Mouse (Mus musculus): ENCODE measurements around the gene Atf5. TPM values are rescaled to one million over a fixed set of nuclear protein-coding genes. Genes with fewer than 3 reads are reported as not detected.

The Atf5 gene
- polyA plus RNA-seq, 1 experiment from 2014 or later, result 2.7 TPM

DNA sequence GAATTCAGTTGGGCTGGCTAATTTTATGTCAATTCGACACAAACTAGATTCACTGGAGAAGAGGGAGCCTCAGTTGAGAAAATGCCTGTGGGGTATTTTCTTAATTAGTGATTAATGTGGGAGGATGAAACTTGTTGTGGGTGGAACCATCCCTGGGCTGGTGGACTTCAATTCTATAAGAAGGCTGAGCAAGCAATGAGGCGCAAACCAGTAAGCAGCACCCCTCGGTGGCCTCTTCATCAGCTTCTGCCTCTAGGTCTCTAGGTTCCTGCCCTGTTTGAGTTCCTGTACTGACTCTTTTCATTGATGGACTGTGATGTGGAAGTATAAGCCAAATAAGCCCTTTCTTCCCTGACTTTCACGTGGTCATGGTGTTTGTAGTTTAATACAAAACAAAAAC is 6.1 kb downstream of the Atf5 start:
- no peak overlapping the region for H3K9ac ChIP-seq (ENCODE audit: low read depth, low read length)
- 80% methylated on average over 4 of the region's 4 CpGs for WGBS
- H3K4me3 ChIP-seq (ENCODE audit: low read length), result no peak overlapping the region
- H3K4me2 ChIP-seq (ENCODE audit: low read length), result no peak overlapping the region
- no peaks in the 10 kb centered on the region for H3K36me3 ChIP-seq (ENCODE audit: control insufficient read depth, insufficient read depth, low read length)
- no peak overlapping the region for H3K27ac ChIP-seq (ENCODE audit: low read depth, low read length)
- no peak for ATAC-seq
- peaks cover 6% of the 10 kb centered on the region for H3K4me1 ChIP-seq (ENCODE audit: control insufficient read depth, insufficient read depth, low read depth, low read length)
- no peaks in the 10 kb centered on the region for H3K9me3 ChIP-seq (ENCODE audit: control insufficient read depth, low read length)
- no peaks in the 10 kb centered on the region for H3K27me3 ChIP-seq (replicated peaks; ENCODE audit: control insufficient read depth, insufficient read depth, low read length)

DNA sequence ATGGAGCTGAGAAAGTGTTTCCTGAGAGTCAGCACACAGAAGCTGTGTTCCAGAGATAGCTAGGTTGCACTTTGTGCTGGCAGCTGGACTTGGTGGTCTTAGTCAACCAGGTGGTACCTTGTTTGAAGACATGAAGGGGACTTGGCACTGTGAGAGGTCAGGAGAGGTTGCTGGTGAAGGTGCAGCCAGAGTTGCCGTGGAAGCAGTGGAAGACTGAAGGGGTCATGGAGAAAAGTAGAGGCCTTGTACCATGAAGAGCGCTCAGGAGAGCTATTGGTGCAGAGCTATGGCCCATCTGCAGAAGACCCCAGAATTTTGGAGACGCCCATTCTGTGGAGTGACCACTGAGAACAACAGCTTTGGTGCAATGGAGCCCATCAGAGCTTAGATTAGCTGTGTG is 7.0 kb downstream of the Atf5 start:
- H3K27ac ChIP-seq (ENCODE audit: low read depth, low read length), result no peak overlapping the region
- H3K9me3 ChIP-seq (ENCODE audit: control insufficient read depth, low read length), result no peaks in the 10 kb centered on the region
- 94% methylated on average over 3 of the region's 3 CpGs for WGBS
- H3K27me3 ChIP-seq (replicated peaks; ENCODE audit: control insufficient read depth, insufficient read depth, low read length), result no peaks in the 10 kb centered on the region; the same call in 1 of the 2 replicates
- H3K9ac ChIP-seq (ENCODE audit: low read depth, low read length), result no peak overlapping the region
- H3K4me2 ChIP-seq (ENCODE audit: low read length), result no peak overlapping the region
- H3K4me1 ChIP-seq (ENCODE audit: control insufficient read depth, insufficient read depth, low read depth, low read length), result no peaks in the 10 kb centered on the region
- H3K4me3 ChIP-seq (ENCODE audit: low read length), result no peak overlapping the region
- H3K36me3 ChIP-seq (ENCODE audit: control insufficient read depth, insufficient read depth, low read length), result no peaks in the 10 kb centered on the region
- no peak for ATAC-seq

DNA sequence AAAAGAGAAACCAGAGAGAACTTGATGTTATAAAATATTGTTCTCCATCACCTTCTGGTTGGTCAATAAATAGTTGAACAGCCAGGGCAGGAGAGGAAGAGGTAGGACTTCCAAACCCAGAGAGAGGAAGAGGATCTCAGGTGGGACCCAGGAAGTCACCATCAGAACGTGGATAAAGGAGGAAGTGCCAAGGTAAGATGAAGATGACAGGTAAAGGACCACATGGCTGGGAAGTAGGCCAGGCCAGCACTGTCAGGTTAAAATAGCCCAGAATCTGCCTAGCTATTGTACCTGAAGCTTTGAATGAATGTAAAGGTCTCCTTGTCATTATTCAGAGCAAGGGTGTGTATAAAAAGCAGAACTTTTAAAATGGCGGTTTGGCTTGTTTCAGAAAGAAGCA is 7.5 kb downstream of the Atf5 start:
- Histone ChIP-seq H3K4me3 (ENCODE audit: low read length) (no peak overlapping the region), H3K4me1 (ENCODE audit: control insufficient read depth, insufficient read depth, low read depth, low read length) (no peaks in the 10 kb centered on the region), H3K27me3 (replicated peaks; ENCODE audit: control insufficient read depth, insufficient read depth, low read length) (no peaks in the 10 kb centered on the region; the same call in 1 of the 2 replicates), H3K36me3 (ENCODE audit: control insufficient read depth, insufficient read depth, low read length) (no peaks in the 10 kb centered on the region), H3K27ac (ENCODE audit: low read depth, low read length) (no peak overlapping the region), H3K9me3 (ENCODE audit: control insufficient read depth, low read length) (no peaks in the 10 kb centered on the region), H3K4me2 (ENCODE audit: low read length) (no peak overlapping the region), H3K9ac (ENCODE audit: low read depth, low read length) (no peak overlapping the region)
- 95% methylated on average over 2 of the region's 2 CpGs for WGBS
- ATAC-seq, result no peak

DNA sequence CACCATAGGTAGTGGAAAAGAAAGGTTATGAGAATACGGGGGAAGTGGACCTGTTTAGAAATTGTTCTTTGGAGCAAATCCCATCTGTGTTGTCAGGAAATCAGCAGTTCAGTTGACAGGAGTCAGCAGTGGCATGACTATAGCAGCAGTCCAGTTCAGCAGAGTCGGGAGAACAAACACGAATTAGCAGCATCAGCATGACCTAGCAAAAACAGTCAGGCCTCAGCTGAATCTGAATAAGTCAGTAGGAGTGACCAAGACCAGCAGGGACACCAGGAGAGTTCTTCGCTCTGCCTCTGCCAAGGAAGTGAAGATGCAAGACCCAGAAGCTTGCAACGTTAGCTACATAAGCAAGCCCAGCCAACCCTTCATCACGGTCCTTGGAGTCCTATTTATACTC is 23.7 kb downstream of the Atf5 start:
- Histone ChIP-seq H3K4me2 (ENCODE audit: low read length) (no peak overlapping the region), H3K9me3 (ENCODE audit: control insufficient read depth, low read length) (no peaks in the 10 kb centered on the region), H3K9ac (ENCODE audit: low read depth, low read length) (no peak overlapping the region), H3K27ac (ENCODE audit: low read depth, low read length) (no peak overlapping the region), H3K36me3 (ENCODE audit: control insufficient read depth, insufficient read depth, low read length) (no peaks in the 10 kb centered on the region), H3K27me3 (replicated peaks; ENCODE audit: control insufficient read depth, insufficient read depth, low read length) (no peaks in the 10 kb centered on the region), H3K4me3 (ENCODE audit: low read length) (no peak overlapping the region), H3K4me1 (ENCODE audit: control insufficient read depth, insufficient read depth, low read depth, low read length) (no peaks in the 10 kb centered on the region)
- 84% methylated on average over 6 of the region's 6 CpGs for WGBS
- no peak for ATAC-seq

DNA sequence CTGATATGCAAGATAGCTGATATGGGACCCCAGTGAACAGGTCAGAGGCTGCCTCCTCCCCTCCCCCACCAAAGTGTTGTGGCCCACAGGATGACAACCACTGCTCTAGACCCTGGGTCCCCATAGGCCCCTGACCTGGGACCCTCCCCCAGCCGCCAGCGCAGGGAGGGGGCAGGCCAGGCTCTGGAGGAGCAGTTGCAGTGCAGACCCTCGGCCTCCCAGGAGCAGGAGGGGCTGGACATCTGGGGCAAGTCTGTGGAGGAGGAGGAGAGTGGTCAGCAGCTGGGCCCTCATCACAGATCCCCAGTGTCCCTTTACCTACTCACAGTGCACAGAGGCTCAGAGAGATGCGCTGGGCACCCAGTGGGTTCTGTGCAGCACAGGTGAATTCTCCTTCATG is 26.4 kb downstream of the Atf5 start:
- Histone ChIP-seq H3K27ac (ENCODE audit: low read depth, low read length) (no peak overlapping the region), H3K4me2 (ENCODE audit: low read length) (no peak overlapping the region), H3K4me3 (ENCODE audit: low read length) (no peak overlapping the region), H3K36me3 (ENCODE audit: control insufficient read depth, insufficient read depth, low read length) (no peaks in the 10 kb centered on the region), H3K9ac (ENCODE audit: low read depth, low read length) (no peak overlapping the region), H3K9me3 (ENCODE audit: control insufficient read depth, low read length) (no peaks in the 10 kb centered on the region), H3K27me3 (replicated peaks; ENCODE audit: control insufficient read depth, insufficient read depth, low read length) (no peaks in the 10 kb centered on the region), H3K4me1 (ENCODE audit: control insufficient read depth, insufficient read depth, low read depth, low read length) (no peaks in the 10 kb centered on the region)
- ATAC-seq, result no peak
- 66% methylated on average over 4 of the region's 4 CpGs for WGBS

DNA sequence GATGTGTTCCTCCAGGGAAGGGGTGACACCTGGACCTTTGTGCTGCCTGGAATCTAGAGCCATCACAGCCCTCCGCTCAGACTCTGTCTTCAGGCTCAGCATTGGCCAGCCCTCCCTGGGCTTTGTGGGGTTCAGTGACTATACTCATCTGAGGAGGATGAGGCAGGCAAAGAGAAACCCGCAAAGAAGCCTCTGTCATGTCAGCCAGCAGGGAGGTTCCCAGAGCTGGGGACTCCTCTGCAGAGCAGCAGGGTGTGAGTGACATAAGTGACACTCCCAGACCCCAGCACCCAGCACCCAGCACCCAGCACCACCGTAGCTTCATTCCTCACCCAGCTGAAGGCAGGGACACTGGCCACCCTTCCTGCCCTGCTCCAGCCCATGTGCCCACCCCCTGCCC is 26.9 kb downstream of the Atf5 start:
- 72% methylated on average over 3 of the region's 3 CpGs for WGBS
- no peak overlapping the region for H3K9ac ChIP-seq (ENCODE audit: low read depth, low read length)
- no peak for ATAC-seq
- no peaks in the 10 kb centered on the region for H3K9me3 ChIP-seq (ENCODE audit: control insufficient read depth, low read length)
- H3K4me3 ChIP-seq (ENCODE audit: low read length), result no peak overlapping the region
- no peaks in the 10 kb centered on the region for H3K4me1 ChIP-seq (ENCODE audit: control insufficient read depth, insufficient read depth, low read depth, low read length)
- no peak overlapping the region for H3K4me2 ChIP-seq (ENCODE audit: low read length)
- no peak overlapping the region for H3K27ac ChIP-seq (ENCODE audit: low read depth, low read length)
- no peaks in the 10 kb centered on the region for H3K27me3 ChIP-seq (replicated peaks; ENCODE audit: control insufficient read depth, insufficient read depth, low read length)
- no peaks in the 10 kb centered on the region for H3K36me3 ChIP-seq (ENCODE audit: control insufficient read depth, insufficient read depth, low read length)

DNA sequence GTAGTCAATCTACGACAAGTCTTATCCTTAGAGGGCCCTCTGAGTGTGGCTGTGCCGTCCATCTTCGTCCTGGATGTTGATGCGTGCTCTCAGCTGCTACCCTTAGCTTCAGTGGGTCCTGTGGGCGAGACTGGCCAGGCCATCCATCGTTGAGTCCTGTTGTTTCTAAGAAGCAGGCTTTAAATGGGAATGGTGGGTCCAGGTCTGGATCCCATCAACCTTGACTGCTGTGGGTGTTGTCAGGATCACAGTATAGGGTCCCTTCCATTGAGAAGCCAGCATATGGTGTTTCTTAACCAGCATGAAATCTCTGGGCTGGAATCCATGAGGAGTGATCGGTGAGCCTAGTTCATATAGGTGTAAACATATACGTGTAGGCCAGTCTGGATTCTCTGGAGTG is 36.4 kb downstream of the Atf5 start:
- H3K27ac ChIP-seq (ENCODE audit: low read depth, low read length), result no peak overlapping the region
- 84% methylated on average over 8 of the region's 8 CpGs for WGBS
- no peak overlapping the region for H3K9ac ChIP-seq (ENCODE audit: low read depth, low read length)
- no peaks in the 10 kb centered on the region for H3K27me3 ChIP-seq (replicated peaks; ENCODE audit: control insufficient read depth, insufficient read depth, low read length)
- no peak overlapping the region for H3K4me2 ChIP-seq (ENCODE audit: low read length)
- ATAC-seq, result no peak
- H3K4me1 ChIP-seq (ENCODE audit: control insufficient read depth, insufficient read depth, low read depth, low read length), result no peaks in the 10 kb centered on the region
- H3K4me3 ChIP-seq (ENCODE audit: low read length), result no peak overlapping the region
- H3K36me3 ChIP-seq (ENCODE audit: control insufficient read depth, insufficient read depth, low read length), result peaks cover 11% of the 10 kb centered on the region
- no peaks in the 10 kb centered on the region for H3K9me3 ChIP-seq (ENCODE audit: control insufficient read depth, low read length)

DNA sequence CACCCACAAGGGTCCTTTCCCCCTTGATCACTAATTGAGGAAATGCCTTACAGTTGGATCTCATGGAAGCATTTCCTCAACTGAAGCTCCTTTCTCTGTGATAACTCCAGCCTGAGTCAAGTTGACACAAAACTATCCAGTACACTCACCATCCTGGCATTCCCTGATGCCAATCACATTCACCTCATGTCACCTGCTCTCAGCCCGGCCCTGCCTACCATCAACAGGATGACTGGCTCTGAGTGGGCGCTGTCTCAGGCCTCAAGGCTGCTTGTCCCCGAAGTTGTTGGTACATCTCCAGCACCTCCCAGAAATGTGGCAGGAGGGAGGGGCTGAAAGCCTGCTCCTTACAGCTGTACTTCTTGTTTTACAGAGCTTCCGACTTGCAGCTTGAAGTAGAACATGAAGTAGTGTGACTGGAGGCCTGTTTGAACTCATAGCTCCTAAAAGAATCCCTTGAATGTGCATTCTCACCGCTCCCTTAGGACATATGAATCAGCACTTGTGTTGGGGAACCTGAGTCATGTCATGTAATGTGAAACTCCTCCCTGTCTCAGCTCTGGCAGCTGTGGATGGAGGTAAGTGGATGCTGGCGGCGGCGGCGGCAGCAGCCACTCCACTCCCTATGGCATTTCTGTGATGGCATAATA is 39.5 kb downstream of the Atf5 start:
- Histone ChIP-seq H3K27me3 (replicated peaks; ENCODE audit: control insufficient read depth, insufficient read depth, low read length) (no peaks in the 10 kb centered on the region), H3K4me2 (ENCODE audit: low read length) (no peak overlapping the region), H3K9ac (ENCODE audit: low read depth, low read length) (no peak overlapping the region), H3K27ac (ENCODE audit: low read depth, low read length) (no peak overlapping the region), H3K4me1 (ENCODE audit: control insufficient read depth, insufficient read depth, low read depth, low read length) (no peaks in the 10 kb centered on the region), H3K9me3 (ENCODE audit: control insufficient read depth, low read length) (no peaks in the 10 kb centered on the region), H3K36me3 (ENCODE audit: control insufficient read depth, insufficient read depth, low read length) (peaks cover 15% of the 10 kb centered on the region), H3K4me3 (ENCODE audit: low read length) (no peak overlapping the region)
- no peak for ATAC-seq
- WGBS, result 91% methylated on average over 9 of the region's 9 CpGs

DNA sequence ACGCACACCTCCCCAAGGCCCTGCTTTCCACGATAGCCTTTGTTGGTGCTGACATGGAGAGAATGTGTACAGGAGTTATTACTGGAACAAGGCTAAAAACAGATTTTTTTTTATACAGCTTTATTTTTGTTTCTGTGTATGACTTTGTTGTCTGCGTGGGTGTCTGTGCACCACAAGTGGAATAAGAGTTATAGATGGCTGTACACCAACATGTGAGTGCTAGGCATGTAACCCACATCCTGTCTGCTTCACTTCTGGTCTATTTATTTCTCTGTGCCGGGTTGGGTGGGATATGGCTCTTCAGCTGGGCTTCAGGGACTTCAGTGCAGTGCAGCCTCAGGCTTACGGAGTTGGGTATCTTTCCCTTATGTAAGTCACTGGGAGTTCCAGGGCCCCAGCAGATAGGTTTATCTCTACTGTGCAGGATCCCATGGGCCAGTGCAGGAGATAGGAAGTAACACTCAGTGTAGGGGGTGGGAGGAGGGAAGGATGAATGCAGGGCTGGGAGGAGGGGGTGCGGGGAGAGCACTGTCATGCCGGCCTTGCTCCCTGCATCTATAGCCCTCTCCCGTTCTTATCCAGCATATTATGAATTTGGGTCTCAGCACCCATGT is 43.8 kb downstream of the Atf5 start:
- Histone ChIP-seq H3K4me3 (ENCODE audit: low read length) (no peak overlapping the region), H3K27me3 (replicated peaks; ENCODE audit: control insufficient read depth, insufficient read depth, low read length) (no peaks in the 10 kb centered on the region), H3K27ac (ENCODE audit: low read depth, low read length) (no peak overlapping the region), H3K36me3 (ENCODE audit: control insufficient read depth, insufficient read depth, low read length) (peaks cover 28% of the 10 kb centered on the region), H3K4me1 (ENCODE audit: control insufficient read depth, insufficient read depth, low read depth, low read length) (no peaks in the 10 kb centered on the region), H3K9ac (ENCODE audit: low read depth, low read length) (no peak overlapping the region), H3K9me3 (ENCODE audit: control insufficient read depth, low read length) (no peaks in the 10 kb centered on the region), H3K4me2 (ENCODE audit: low read length) (no peak overlapping the region)
- ATAC-seq, result no peak
- 93% methylated on average over 8 of the region's 8 CpGs for WGBS

Measured in hindbrain, embryonic 16.5 days (tissue).